Mouse (Mus musculus) left cerebral cortex, adult 18-20 months (tissue): ENCODE results near the gene Cdh5. TPM values are rescaled to one million over a fixed set of nuclear protein-coding genes. Genes with fewer than 3 reads are reported as not detected.

ENCODE experiments used
- DNase-seq, 2 experiments: peaks; one replicate each; pipeline ENCODE4 v3.0.0; 2021 to 2022; ENCODE audit warnings: low spot score in 2 of 2, mixed read lengths in 1 of 2
- total RNA-seq, 2 experiments: library from RNA; stranded (reverse); gene quantifications; 2 replicates each; pipeline ENCODE4 v1.2.3; 2021

Gene Cdh5
- total RNA-seq, 2 experiments from 2014 or later: 10.7 to 12.4 TPM

DNA sequence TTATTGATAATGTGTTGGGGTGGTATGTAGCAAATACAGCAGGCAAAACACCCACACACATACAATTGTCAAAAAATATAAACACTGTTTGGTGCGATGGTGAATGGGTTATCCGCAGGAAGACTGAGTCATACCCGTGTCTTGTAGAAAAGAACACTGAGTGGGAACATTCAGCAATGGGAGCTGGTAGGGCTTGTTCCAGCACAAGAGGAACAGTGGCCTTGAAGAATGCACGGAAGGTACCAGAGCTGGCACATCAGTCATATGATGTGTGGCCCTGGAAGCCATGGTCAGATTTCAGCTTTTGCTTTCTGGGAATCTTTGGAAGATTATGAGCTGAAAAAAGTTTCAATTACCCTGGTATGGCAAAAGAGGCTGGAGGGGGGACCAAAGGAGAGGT, 85.4 kb downstream of the Cdh5 start:
- DNase-seq: no peak

GRCm38 (mm10) chr8:104187622-104188021, 86.2 kb downstream of the Cdh5 start:
- DNase-seq: no peak

DNA sequence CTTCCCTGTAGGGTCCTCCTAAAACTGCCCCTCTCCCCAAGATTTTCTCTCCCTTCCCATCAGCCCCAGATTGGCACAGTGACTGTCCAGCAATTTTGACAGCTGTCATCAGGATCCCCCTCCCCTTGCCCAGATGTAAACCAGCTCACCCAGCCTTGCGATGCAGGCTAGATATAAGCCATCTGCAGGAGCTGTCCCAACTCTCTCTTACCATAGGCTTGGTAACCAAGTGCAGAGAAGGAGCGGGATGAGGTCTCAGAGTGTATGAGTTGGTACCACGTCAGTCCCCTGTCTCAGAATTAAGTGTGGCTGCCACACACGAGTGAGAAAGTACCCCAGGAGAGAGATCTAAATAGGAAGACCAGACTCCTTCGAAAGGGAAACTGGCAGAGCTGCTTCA, 87.0 kb downstream of the Cdh5 start:
- no peak for DNase-seq

DNA sequence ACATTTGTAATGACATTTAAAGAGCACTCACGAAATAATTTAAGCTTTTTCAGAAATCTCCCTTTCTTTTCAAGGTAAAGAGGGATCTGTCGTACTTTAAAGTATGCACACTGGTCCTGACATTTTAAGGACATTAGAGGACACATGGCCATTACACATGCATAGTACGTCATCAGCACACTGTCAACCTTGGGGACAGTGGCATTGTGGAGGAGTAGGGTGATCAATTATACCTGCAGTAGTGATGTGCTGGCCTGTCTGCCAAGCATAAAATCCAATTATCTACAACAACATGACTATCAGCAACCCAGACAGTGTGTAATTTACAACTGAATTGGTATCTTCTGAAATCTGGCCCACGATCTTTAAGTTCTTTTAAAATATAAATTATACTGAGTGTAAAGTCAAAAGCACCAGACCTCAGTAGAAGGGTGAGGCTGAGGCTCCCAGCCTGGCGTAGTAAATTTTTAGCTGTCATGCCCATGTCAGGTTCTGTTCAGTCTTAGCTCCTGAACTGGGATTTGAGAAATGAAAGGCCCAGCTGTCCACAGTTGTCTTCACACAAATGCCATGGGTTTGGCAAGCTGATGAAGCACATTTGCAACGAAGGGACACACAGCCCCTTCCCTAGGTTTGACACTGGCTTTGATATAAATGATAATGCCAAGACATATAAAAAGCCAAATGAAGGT, 89.5 kb downstream of the Cdh5 start:
- DNase-seq: no peak

GRCm38 (mm10) chr8:104191496-104191895, 90.1 kb downstream of the Cdh5 start:
- no peak for DNase-seq

Other genes starting within 250 kb of the Cdh5 start
- gene Bean1, start 68.8 kb downstream of the Cdh5 start, total RNA-seq: 10 to 100 TPM; 11.6 to 12.5 TPM
- gene Tk2, start 146.9 kb downstream of the Cdh5 start, total RNA-seq: 10 to 100 TPM; 39.3 to 41.4 TPM
- gene Cklf, start 149.2 kb downstream of the Cdh5 start, total RNA-seq: 1 to 10 TPM; 5.7 to 8.5 TPM
- gene Cmtm2a, start 191.6 kb downstream of the Cdh5 start, total RNA-seq: not detected
- gene Gm45711, start 208.5 kb downstream of the Cdh5 start, total RNA-seq: not detected
- gene Cmtm1, start 208.5 kb downstream of the Cdh5 start, total RNA-seq: not detected
- not detected for gene Gm11020, start 219.9 kb downstream of the Cdh5 start, total RNA-seq
- not detected for gene Cmtm2b, start 220.6 kb downstream of the Cdh5 start, total RNA-seq
- gene Cmtm3, start 237.8 kb downstream of the Cdh5 start, total RNA-seq: 10 to 100 TPM in 1 of 2 experiments, 1 to 10 TPM in 1; 8.9 to 11.6 TPM